Mouse (Mus musculus): ENCODE measurements around the gene Nat8f1. TPM values are rescaled to one million over a fixed set of nuclear protein-coding genes. Genes with fewer than 3 reads are reported as not detected.
A peak's percentile ranks its signal among the peaks of the same experiment; 100 is the strongest.
"Not testable (repeated sequence)": the region's sequence is repeated elsewhere in the genome, so short reads cannot be mapped to it uniquely, and the experiment has no call there.

Gene Nat8f1
- total RNA-seq (2021) = 10 to 100 TPM; 25.5 to 45.2 TPM
- long read RNA-seq, experiment 1, transcript Nat8f1-201 (2 exons, 1,021 nt) = major isoform, 7 of 11 reads
- long read RNA-seq, experiment 1, partial matches to known transcripts = 1 of 11 reads
- long read RNA-seq, experiment 1, other reads (novel, unspliced or antisense) = 2 of 11 reads
- long read RNA-seq, experiment 2, transcript Nat8f1-201 (2 exons, 1,021 nt) = major isoform, 43 of 64 reads
- long read RNA-seq, experiment 2, partial matches to known transcripts = 0 of 64 reads
- long read RNA-seq, experiment 2, other reads (novel, unspliced or antisense) = 17 of 64 reads

- peak; percentile 78 to 82 for DNase-seq (ENCODE audit: low spot score in 2 of 2)
Measured at GRCm38 (mm10) chr6:85915539-85916513, at the start of gene Nat8f1. Nat8f1 (minus strand) TSS chr6:85915687.

GRCm38 (mm10) chr6:85961101-85962091 is 45.9 kb upstream of the Nat8f1 start, which contains the start of gene Dusp11:
Dusp11 (minus strand) TSS chr6:85961667.
- peak; percentile 91 to 92 for DNase-seq (ENCODE audit: low spot score in 2 of 2)

GRCm38 (mm10) chr6:85957581-85957980 is 42.1 kb upstream of the Nat8f1 start:
- DNase-seq (ENCODE audit: low spot score in 2 of 2) = no peak

GRCm38 (mm10) chr6:85948549-85948948 is 33.1 kb upstream of the Nat8f1 start:
- DNase-seq (ENCODE audit: low spot score in 2 of 2) = no peak

- no peak for DNase-seq (ENCODE audit: low spot score in 2 of 2)
Measured at GRCm38 (mm10) chr6:85942469-85942868, 27.0 kb upstream of the Nat8f1 start.

- no peak for DNase-seq (ENCODE audit: low spot score in 2 of 2)
Measured at GRCm38 (mm10) chr6:85938701-85939100, 23.2 kb upstream of the Nat8f1 start.

- DNase-seq (ENCODE audit: low spot score in 2 of 2) = peak; percentile 82 to 87
Measured at GRCm38 (mm10) chr6:85936508-85937465, 21.3 kb upstream of the Nat8f1 start.

GRCm38 (mm10) chr6:85935646-85936045 is 20.2 kb upstream of the Nat8f1 start:
- DNase-seq (ENCODE audit: low spot score in 2 of 2) = no peak

GRCm38 (mm10) chr6:85934047-85934446 is 18.6 kb upstream of the Nat8f1 start:
- DNase-seq (ENCODE audit: low spot score in 2 of 2) = no peak

GRCm38 (mm10) chr6:85929312-85929711 is 13.8 kb upstream of the Nat8f1 start:
- DNase-seq (ENCODE audit: low spot score in 2 of 2) = no peak

- no peak for DNase-seq (ENCODE audit: low spot score in 2 of 2)
Measured at GRCm38 (mm10) chr6:85927476-85928464, 12.3 kb upstream of the Nat8f1 start.

- DNase-seq (ENCODE audit: low spot score in 2 of 2) = no peak
Measured at GRCm38 (mm10) chr6:85926709-85927108, 11.2 kb upstream of the Nat8f1 start.

- DNase-seq (ENCODE audit: low spot score in 2 of 2) = no peak
Measured at GRCm38 (mm10) chr6:85923643-85924042, 8.2 kb upstream of the Nat8f1 start.

GRCm38 (mm10) chr6:85919401-85919800 is 3.9 kb upstream of the Nat8f1 start:
- DNase-seq (ENCODE audit: low spot score in 2 of 2) = no peak

- DNase-seq (ENCODE audit: low spot score in 2 of 2) = not testable (repeated sequence)
Measured at GRCm38 (mm10) chr6:85918341-85918740, 2.9 kb upstream of the Nat8f1 start.

- DNase-seq (ENCODE audit: low spot score in 2 of 2) = no peak
Measured at GRCm38 (mm10) chr6:85916596-85916995, 1.1 kb upstream of the Nat8f1 start.

GRCm38 (mm10) chr6:85915141-85915538 is 347 bp downstream of the Nat8f1 start:
- no peak for DNase-seq (ENCODE audit: low spot score in 2 of 2)

GRCm38 (mm10) chr6:85911587-85911986 is 3.9 kb downstream of the Nat8f1 start, which contains the start of gene Tprkb:
Tprkb (plus strand) TSS chr6:85911865.
- no peak for DNase-seq (ENCODE audit: low spot score in 2 of 2)

Measured in adrenal gland, adult 18-20 months (tissue).